Mouse (Mus musculus): ENCODE measurements around the gene Uck1. TPM values are rescaled to one million over a fixed set of nuclear protein-coding genes. Genes with fewer than 3 reads are reported as not detected.

The Uck1 gene
- total RNA-seq, 2 experiments from 2014 or later: 51.6 to 55.8 TPM

DNA sequence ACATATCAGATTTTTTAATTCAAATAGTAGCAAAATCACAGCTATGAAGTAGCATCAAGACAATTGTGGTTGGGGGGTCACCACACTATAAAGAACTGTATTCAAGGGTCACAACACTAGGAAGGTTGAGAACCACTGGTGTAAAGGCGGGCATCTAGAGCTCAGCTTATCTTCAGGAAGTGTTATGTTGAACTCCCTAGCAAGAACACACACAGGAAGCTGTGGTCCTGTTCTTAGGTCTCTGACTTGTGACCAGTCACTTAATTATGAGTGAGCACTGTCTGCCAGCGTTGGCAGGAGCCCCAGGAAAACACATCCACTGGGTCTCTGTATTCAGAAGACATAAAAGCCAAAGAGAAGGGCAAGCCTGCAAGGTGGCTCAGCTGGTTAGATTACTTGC is 22.3 kb upstream of the Uck1 start:
- intact Hi-C loops (cut with DNase I): no loop called here
- DNase-seq (ENCODE audit: low spot score in 2 of 2): no peak

DNA sequence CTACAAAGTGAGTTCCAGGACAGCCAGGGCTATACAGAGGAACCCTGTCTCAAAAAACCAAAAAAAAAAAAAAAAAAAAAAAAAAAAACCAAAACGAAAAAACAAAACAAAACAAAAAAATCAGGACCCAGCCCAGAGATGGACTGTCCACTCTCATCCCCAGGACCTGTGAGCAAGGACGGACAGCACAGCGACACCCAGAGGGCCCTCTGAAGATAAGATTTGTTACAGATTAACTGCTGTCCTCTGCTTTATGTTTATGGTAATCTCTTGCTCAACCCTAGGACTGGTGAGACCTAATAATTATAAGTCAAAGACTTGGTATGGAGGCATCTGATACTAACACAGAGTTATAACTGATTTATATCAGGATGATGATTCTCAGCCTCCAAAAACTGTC is 15.9 kb upstream of the Uck1 start:
- intact Hi-C loops (cut with DNase I): no loop called here
- no peak for DNase-seq (ENCODE audit: low spot score in 2 of 2)

DNA sequence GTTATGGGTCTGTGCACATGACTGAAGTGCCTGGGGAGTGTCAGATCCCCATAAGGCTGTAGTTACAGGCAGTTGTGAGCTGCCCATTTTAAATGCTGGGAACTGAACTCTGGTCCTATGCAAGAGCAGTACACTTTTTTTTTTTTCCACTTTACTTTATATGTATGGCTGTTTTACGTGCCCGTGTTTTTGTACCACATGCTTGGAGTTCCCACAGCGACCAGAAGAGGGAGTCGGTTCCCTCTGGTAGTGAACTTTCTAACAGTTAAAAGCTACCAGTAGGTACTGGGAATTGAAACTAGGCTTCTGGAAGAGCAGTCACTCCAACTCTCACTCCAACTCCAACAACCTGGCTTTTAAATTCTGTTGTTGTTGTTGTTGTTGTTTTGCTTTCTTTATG is 676 bp upstream of the Uck1 start:
- intact Hi-C loops (cut with DNase I): loop anchor here (1.0 kb wide), 1 partner anchor 28 kb away; the partner anchor contains the start of gene Swi5
- DNase-seq (ENCODE audit: low spot score in 2 of 2): peak in 1 of 2 experiments; percentile 28

DNA sequence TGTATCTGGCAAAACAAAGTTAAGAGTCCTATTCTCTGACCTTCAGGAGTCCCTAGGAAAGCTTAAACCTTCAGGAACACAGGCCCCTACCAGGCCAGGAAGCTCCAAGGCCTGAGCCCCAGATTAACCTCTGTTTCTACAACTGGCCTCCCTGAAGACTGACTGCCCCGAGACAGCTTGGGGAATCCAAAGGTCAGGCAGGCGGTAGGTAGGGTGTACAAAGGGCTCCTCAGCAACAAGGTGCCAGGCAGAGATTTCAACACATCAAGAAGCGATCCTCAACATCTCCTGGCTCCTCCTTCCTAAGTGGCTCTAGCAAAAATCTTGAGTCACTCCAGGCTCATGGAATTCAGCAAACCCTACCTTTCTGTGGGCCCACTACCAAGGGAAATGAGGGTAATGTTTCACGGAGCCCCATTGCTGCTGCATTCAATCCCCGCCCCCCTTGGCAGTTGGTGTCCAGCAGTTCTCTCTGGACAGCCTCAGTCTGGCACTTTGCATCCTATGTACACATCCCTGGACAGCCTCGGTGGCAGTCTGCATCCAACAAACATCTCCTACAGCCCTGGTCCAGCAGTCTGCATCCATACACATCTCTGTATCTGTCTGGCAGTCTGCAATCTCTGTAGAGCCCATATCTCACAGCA is 949 bp downstream of the Uck1 start:
- intact Hi-C loops (cut with DNase I): no loop called here
- no peak for DNase-seq (ENCODE audit: low spot score in 2 of 2)

DNA sequence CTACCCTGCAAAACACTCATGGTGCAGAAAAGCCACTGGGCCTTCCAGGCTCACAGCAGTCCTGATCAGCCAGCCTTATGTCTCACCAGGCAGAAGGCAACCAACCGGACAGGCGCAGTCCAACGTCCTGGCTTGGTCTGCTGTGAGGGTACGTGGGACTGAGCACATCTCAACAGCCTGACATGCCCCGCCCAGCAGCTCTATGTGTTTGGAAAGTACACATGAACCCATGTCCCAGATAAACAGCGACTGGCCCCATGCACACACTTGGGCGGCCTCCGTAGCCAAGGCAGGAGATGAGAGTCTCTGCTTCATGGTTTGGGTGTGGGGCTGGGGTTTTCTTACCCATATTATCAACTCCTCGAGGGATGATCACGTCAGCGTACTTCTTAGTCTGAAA is 3.7 kb downstream of the Uck1 start:
- intact Hi-C loops (cut with DNase I): no loop called here
- no peak for DNase-seq (ENCODE audit: low spot score in 2 of 2)

DNA sequence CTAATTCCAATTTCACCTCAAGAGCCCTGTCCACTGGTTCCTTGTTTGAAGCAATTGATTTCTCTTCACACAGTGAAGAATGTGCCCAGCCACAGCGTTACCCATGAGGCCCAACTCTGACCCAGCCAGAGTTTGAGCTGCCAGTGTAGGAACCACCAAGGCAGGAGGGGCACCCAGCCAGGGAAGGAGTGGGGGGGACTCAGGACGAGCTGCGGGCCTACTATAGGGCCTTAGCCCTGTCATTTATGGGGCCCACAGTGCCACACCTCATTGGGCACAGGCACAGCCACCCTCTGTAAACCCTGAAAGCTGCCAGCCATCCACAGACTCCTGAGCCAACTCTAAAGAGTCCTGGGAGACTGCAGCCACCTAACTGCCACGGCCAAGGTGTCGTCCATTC is 5.4 kb downstream of the Uck1 start:
- intact Hi-C loops (cut with DNase I): no loop called here
- DNase-seq (ENCODE audit: low spot score in 2 of 2): no peak

DNA sequence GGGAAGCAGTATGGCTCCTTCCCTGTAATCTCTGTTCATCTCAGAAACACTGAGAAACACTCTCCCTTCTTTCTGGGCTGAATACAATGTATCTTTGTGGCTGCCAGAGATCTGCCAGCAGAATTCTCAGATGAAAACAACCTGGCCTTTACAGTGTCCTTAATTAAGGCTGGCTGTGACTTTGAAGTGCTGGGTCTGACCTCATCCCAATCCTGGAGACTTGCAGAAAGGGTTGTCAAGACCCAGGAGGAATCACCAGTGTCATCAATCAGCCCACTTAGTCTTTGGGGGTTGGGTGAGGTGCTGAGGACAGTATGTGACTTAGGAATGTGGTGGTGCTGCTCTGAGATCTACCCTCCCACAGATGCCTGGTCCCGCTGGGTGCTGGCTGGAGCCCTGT is 6.6 kb downstream of the Uck1 start:
- intact Hi-C loops (cut with DNase I): no loop called here
- no peak for DNase-seq (ENCODE audit: low spot score in 2 of 2)

DNA sequence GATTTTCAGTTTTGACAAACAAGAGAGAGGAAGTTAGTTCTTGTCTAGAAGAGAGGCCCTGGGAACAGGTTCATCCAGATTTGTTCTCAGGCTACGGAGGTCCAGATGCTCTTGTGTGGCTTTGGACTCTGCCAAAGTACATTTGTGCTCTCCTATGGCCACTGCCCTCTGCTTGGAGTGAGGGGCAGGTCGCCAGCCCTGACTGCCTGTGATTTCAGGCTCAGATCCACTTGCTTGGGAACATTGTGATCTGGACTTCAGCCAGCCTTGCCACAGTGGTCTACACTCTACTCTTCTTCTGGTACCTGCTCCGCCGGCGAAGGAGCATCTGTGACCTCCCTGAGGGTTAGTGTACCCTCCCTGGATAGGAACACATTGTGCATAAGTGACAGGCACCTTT is 7.3 kb downstream of the Uck1 start:
- no peak for DNase-seq (ENCODE audit: low spot score in 2 of 2)
- intact Hi-C loops (cut with DNase I): no loop called here

DNA sequence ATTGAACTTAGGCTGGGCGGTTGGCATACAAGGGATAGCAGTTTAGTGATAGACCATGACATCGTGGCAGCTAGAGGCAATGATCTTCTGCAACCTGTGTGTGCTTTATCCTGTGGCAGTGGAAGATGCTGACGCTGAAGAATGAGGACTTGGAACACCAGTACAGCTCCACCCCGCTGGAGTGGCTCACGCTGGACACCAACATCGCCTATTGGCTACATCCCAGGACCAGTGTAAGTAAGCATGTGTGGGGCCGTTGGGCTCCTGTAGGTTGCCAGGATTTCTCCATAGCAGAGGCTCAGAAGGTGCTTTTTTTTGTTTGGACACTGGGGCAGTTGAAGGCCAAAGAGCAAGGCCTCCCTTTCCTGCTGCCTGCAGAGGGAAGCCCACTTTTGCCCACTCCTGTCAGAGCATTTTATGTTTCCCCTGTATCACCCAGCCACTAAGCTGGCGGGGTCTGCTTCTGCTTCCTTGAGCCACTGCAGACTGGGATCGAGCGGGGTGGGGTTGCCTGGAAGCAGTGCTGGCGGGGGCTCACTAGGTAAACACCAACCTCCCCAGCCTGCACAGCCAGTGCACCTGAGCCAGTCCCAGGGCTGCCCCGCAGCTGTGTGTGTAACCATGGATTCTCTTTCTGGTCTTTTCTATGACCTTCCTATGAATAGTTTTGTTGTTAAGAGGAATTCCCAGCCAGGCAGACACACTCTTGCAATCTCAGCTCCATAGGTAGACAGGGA is 8.0 kb downstream of the Uck1 start:
- intact Hi-C loops (cut with DNase I): no loop called here
- no peak for DNase-seq (ENCODE audit: low spot score in 2 of 2)

DNA sequence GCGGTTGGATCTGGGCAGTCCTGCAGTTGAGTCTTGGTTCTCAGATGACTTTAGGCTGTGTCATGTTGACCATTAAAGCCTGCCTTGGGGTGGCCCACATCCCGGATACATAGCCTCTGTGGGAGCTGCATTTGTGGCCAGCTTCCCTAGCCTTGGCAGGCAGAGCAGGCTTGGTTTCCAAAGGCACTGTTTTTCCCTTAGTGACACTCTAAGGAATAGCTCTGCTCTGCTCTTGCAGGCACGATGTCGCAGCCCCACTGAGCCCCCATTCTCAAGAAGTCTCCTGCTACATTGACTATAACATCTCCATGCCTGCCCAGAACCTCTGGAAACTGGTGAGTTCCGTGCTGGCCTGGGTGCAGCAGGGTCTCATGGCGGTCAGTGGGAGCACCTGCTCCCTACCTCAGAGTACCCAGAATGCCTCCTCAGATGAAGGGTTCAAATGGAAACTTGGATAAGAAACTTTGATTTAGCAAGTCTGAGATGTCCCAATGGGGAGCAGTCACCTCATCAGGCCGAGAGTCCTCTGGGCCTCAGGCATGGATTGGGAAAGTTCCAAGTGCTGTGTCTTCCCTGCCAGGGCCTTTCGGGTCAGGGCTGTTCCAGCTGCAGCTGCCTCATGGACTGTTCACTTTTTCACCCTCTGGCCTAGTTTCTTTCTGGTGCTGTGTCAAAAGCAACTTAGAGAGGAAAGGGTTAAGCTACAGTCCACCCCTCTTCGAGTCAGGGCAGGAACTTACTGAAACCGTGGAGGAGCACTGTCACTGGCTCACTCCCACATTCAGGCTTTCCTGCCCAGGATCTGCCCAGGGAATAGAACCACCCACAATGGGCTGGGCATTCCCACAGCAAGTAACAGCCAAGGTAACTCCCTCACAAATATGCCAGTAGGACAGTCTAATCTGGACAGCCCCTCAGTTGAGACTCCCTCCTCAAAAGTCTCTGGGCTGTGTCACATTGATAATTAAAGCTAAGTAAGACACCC is 11.3 kb downstream of the Uck1 start:
- intact Hi-C loops (cut with DNase I): no loop called here

DNA sequence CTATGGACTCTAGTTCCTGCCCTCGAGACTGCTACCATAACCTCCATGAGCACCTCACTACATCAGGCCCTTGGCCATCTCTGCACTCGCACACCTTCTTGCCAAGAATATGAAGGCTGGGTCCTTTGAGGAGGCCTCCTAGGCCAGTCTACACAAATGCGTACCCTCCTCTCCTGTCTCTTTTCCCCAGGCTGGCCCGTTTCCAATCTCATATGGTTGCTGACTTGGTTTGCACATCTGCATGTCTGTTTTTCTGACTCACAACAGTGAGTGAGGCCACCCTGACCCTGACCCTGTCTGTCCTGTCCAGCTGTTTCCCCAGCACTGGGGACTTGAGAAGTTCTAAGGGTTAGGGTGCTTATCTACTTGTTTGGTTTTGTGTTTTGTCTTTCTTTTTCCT is 13.2 kb downstream of the Uck1 start:
- intact Hi-C loops (cut with DNase I): no loop called here
- DNase-seq (ENCODE audit: low spot score in 2 of 2): no peak

More for the DNA sequence above, 11.3 kb downstream of the Uck1 start:
- no peak for DNase-seq (ENCODE audit: low spot score in 2 of 2)

DNA sequence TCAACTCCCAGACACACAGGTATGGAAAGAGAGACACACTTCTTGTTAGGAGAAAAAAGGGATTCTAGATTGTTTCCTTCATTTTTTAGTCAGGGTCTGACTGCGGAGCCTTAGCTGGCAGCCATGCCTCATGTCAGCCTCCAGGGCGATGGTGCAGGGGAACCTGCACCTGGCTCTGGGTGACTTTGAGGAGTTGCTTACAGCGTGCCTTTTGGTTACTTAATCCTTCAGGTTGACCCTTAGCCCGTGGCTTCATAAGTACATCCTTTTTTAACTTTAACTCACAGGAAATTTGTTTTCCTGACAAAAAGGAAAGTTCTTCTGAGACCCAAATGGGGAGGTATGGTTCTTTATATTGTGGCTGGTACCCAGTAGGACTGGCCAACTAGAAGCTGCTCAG is 17.0 kb downstream of the Uck1 start:
- no peak for DNase-seq (ENCODE audit: low spot score in 2 of 2)
- intact Hi-C loops (cut with DNase I): no loop called here

DNA sequence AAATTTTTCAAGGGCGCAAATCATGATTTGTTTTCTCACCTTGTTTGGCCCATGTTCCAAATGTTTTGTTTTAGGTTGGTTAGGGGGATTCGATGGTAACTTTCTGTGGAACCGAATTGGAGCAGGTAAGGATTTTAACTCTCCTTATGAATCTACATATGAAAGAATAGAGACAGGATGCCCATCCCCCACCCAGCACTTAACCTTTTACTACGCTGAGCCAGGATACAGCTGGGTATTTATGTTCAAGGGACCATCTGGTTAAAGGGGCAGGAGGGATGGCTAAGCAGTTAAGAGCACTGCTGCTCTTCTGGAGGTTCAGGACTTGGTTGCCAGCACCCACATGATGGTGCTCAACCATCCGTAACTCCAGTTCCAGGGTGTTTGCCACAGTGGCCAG is 19.4 kb downstream of the Uck1 start:
- no peak for DNase-seq (ENCODE audit: low spot score in 2 of 2)
- intact Hi-C loops (cut with DNase I): no loop called here

DNA sequence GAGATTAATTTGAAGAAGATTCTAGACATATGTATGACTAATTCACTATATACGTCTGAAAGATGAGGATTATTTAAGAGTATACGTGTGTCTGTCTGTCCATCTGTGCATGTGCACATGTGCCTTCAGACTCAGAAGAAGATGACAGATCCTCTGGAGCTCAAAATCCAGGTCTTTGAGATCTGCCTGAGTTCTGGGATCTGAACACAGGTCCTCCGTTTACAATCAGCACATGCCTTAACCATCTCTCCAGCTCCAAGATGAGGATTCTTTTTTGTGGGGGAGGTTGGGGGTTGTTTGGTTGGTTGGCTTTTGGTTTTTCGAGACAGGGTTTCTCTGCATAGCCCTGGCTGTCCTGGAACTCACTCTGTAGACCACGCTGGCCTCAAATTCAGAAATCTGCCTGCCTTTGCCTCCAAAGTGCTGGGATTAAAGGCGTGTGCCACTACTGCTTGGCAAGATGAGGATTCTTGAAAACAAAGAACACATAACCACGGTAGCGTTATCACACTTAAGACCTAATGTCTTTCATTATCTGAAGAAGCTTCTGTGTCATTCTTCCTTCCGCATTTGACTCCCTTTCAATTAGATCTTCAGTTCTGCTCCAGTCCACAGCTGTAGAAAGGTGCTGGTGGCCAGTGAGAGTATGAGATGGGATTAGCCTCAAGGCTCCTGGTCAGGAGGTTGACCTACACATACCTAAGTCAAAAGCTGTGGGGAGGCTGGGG is 21.1 kb downstream of the Uck1 start:
- DNase-seq (ENCODE audit: low spot score in 2 of 2): no peak
- intact Hi-C loops (cut with DNase I): loop anchor here (5.0 kb wide), 1 partner anchor 87 kb away; the partner anchor contains the start of gene Prrc2b

DNA sequence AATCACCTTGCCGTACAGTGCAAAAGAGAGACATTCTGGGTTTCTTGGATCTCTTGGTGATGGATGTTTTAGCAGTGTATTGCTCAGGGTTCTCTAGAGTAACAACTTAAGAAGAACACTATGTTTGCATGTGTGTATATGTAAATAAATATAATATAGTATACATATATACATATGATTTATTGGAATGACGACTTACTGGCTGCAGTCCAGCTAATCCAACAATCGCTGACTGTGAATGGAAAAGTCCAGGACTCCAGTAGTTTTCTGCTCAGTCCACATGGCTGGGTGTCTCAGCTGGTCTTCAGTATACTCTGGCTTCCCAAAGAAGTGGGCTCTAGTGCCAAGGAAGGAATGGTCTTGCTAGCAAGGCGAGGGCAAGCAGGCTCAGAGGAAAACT is 22.4 kb downstream of the Uck1 start:
- intact Hi-C loops (cut with DNase I): loop anchor here (5.0 kb wide), 1 partner anchor 85 kb away; the partner anchor contains the start of gene Prrc2b

DNA sequence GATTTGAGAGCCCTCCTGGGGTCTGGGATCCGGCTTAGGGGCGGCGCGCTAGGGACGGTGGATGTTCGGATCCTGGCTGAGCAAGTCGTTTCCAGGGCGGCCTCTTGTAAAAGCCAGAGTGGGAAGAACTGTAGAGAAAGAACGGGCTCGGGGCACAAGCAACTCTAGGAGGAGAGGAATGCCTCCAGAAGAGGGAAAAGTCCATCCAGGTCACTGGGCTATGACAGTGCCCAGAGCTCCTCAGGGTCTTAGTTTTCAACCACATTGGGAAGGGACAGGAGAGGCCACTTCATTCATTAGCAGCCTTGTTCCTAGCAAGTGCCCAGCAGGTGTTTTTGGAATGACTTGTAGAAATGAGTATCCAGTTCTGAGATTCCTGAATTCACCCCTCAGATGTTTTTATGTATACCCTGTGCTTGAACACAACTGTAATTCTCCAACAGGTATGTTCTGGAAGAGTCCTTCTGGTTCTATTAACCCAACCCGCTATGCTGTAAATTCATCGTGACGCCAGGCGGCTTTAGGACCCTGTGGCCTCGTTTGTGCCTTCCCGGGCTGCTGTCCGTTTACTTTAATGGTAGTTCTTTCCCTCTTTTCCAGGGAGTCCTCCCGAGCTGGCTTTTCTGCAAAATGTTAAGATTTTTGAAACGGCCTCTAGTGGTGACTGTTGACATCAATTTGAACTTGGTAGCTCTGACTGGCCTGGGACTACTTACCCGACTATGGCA is 23.0 kb downstream of the Uck1 start:
- peak; percentile 46 to 62 for DNase-seq (ENCODE audit: low spot score in 2 of 2)
- intact Hi-C loops (cut with DNase I): loop anchor here (5.0 kb wide), 1 partner anchor 85 kb away; the partner anchor contains the start of gene Prrc2b

More for the DNA sequence above, 22.4 kb downstream of the Uck1 start:
- no peak for DNase-seq (ENCODE audit: low spot score in 2 of 2)

DNA sequence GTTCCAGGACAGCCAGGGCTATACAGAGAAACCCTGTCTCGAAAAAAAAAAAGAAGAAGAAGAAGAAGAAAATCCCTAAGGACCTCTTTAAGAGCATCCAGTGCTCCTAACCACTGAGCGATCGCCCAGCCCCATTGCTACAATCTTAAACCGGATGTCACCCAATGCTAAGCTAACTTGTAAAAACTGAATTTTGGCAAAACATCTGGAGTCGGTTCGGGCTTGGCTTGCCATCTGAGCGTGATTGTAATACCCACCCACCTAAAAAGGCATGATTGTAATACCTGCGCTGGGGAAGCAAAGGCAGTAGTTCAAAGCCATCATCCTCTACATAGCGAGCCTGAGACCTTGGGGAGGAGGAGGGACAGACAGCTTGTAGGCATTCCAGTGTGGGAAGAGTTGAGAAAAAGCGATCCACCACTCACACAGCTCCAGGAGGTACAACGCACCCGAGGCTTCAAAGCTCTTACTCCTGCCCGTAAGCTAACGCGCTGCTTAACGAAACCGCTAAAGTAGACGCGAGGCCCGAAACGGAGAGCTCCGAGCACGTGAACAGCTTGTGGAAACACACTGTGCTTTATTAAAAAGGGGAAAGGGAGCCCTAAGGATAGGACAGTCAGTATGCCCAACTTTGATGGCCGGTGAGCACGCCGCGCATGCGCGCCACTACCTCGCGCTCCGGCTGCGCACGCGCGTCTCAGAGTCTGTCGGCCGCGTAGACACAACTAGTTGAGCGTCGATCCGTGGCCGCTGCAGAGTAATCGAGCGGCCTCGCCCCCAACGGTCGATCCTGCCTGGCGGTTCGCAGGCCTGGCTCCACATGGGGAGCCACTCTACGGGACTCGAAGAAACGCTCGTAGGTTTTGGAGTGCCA is 23.8 kb downstream of the Uck1 start, which contains the start of gene Pomt1:
Pomt1 (plus strand) TSS at position 705 of the 874 bp plus-strand sequence.
- peak; percentile 92 to 95 for DNase-seq (ENCODE audit: low spot score in 2 of 2)
- intact Hi-C loops (cut with DNase I): loop anchor here (2.0 to 5.0 kb wide), 2 partner anchors 84 to 99 kb away; partner anchors contain the start of gene Prrc2b

DNA sequence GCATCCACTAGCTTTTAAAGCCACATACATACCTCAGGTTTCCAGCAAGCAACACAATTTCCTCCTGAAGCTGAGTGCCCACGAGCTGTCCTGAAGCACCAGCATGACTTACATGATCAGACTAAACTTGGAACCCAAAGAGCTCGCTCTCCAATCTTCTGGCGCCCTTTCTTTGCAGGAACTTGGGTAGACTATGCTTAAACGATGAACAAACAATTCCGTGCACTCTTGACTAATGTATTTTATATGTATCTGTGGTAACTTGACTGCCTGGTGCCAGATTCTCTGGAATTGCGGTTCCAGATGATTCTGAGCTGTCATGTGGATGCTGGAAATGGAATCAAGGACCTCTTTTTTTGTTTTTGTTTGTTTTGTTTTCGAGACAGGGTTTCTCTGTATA is 24.5 kb downstream of the Uck1 start:
- DNase-seq (ENCODE audit: low spot score in 2 of 2): no peak
- intact Hi-C loops (cut with DNase I): loop anchor here (2.0 to 5.0 kb wide), 2 partner anchors 83 to 99 kb away; partner anchors contain the start of gene Prrc2b

Data from left cerebral cortex, postnatal 25 days (tissue).